Mouse (Mus musculus) myocyte (in vitro differentiated cells): ENCODE results near the gene Cacna1a.

Experiments
- CEBPB ChIP-seq: IDR thresholded peaks from 2 replicates; pipeline ENCODE4 v1.6.1; 2011; ENCODE audit warnings: mild to moderate bottlenecking, moderate library complexity; ENCODE audit not compliant: poor library complexity, insufficient read depth, severe bottlenecking
- E2F4 ChIP-seq: IDR thresholded peaks from one replicate; pipeline ENCODE4 v1.6.1; 2011; ENCODE audit warnings: mild to moderate bottlenecking, control low read depth, moderate library complexity; ENCODE audit not compliant: insufficient read depth
- MAX ChIP-seq: IDR thresholded peaks from one replicate; pipeline ENCODE4 v1.6.1; 2011; ENCODE audit warnings: low read depth, mild to moderate bottlenecking, control low read depth
- MYOG ChIP-seq, 3 experiments: IDR thresholded peaks; one replicate each; pipeline ENCODE4 v1.6.1; 2011; ENCODE audit warnings: control low read depth in 2 of 3, low read depth in 2 of 3, mild to moderate bottlenecking in 2 of 3; ENCODE audit not compliant: insufficient read length in 2 of 3, control insufficient read depth in 1 of 3, insufficient read depth in 1 of 3
- POLR2A ChIP-seq: IDR thresholded peaks from one replicate; pipeline ENCODE4 v1.6.1; 2011; ENCODE audit warnings: low read depth, mild to moderate bottlenecking, control low read depth, moderate library complexity; ENCODE audit not compliant: insufficient read length
- POLR2AphosphoS2 ChIP-seq: IDR thresholded peaks from one replicate; pipeline ENCODE4 v1.6.1; 2011; ENCODE audit warnings: low read depth, control low read depth; ENCODE audit not compliant: insufficient read length
- REST ChIP-seq: IDR thresholded peaks from one replicate; pipeline ENCODE4 v1.6.1; 2011; ENCODE audit warnings: mild to moderate bottlenecking, control low read depth, moderate library complexity; ENCODE audit not compliant: insufficient read depth, insufficient read length
- SRF ChIP-seq: IDR thresholded peaks from one replicate; pipeline ENCODE4 v1.6.1; 2011; ENCODE audit warnings: low read depth; ENCODE audit not compliant: control insufficient read depth, insufficient read length
- TCF12 ChIP-seq: IDR thresholded peaks from one replicate; pipeline ENCODE4 v1.6.1; 2011; ENCODE audit warnings: mild to moderate bottlenecking, control low read depth; ENCODE audit not compliant: poor library complexity, insufficient read depth, severe bottlenecking
- USF1 ChIP-seq: IDR thresholded peaks from one replicate; pipeline ENCODE4 v1.6.1; 2011; ENCODE audit warnings: low read depth, mild to moderate bottlenecking, control low read depth, moderate library complexity

DNA sequence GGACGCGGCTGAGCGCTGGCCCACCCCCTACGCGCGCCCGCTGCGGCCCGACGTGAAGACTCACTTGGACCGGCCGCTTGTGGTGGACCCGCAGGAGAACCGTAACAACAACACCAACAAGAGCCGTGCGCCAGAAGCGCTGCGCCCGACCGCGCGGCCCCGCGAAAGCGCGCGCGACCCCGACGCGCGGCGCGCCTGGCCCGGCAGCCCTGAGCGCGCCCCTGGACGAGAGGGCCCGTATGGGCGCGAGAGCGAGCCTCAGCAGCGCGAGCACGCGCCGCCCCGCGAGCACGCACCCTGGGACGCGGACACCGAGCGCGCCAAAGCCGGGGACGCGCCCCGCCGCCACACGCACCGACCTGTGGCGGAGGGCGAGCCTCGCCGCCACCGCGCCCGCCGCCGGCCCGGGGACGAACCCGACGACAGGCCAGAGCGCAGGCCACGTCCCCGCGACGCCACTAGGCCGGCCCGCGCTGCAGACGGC is 170.9 kb downstream of the Cacna1a start:
- TF ChIP-seq POLR2A (no peak), E2F4 (no peak), MAX (no peak), USF1 (no peak), MYOG (IDR thresholded peaks at IDR 0.05; ENCODE audit: control insufficient read depth in 1 of 3, insufficient read depth in 1 of 3, insufficient read length in 2 of 3, low read depth in 2 of 3) (no peak), CEBPB (no peak), SRF (no peak), REST (no peak), POLR2AphosphoS2 (no peak), TCF12 (no peak)
